Mouse (Mus musculus) lung, adult 2 months (tissue): Measurements from ENCODE around the gene Ccng2.

Source experiments
- CTCF ChIP-seq: fragments of 200-500 bp; IDR thresholded peaks from 2 replicates; pipeline ENCODE4 v1.5.1; 2011; ENCODE audit warnings: mild to moderate bottlenecking, low read length, control low read depth; ENCODE audit not compliant: insufficient read depth
- POLR2A ChIP-seq: fragments of 200-500 bp; IDR thresholded peaks from 2 replicates; pipeline ENCODE4 v1.6.1; 2011; ENCODE audit warnings: low read depth, mild to moderate bottlenecking, control low read depth, low read length, borderline replicate concordance; ENCODE audit errors: extremely low read depth

DNA sequence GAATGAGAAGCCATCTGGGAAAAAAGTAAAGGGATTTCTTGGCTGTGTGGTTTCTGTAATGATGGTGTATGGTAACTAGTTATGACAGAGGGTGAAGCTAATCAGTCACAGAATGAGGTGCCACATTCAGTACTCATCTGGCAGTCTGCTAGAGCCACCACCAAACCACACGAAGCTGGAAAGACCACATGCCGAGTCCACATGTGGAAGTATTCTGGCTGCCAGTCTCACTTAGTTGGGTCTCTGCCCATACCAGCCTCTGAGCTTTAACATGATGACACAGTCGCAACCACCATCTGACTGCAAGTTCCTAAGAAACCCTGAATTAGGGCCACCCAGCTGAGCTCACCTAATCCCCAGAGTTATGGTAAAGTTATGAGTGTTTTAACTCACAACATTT, 6.1 kb upstream of the Ccng2 start:
- no peak for TF ChIP-seq CTCF
- TF ChIP-seq POLR2A, result no peak
